Mouse (Mus musculus) brain, embryonic 14.5 days (tissue): ENCODE results near the gene Dqx1. TPM values are rescaled to one million over a fixed set of nuclear protein-coding genes. Genes with fewer than 3 reads are reported as not detected.

Source experiments
- DNase-seq: peaks from one replicate; pipeline ENCODE4 v3.0.0-alpha.2; 2011; ENCODE audit warnings: low read depth
- CTCF ChIP-seq: fragments of 200-500 bp; IDR thresholded peaks from 2 replicates; pipeline ENCODE4 v1.5.1; 2012; ENCODE audit warnings: inconsistent platforms, mild to moderate bottlenecking, moderate library complexity, borderline replicate concordance; ENCODE audit not compliant: insufficient read depth, insufficient read length; ENCODE audit errors: extremely low read depth
- POLR2A ChIP-seq: fragments of 200-500 bp; IDR thresholded peaks from 2 replicates; pipeline ENCODE4 v1.6.1; 2012; ENCODE audit warnings: mild to moderate bottlenecking, inconsistent platforms, borderline replicate concordance; ENCODE audit not compliant: poor library complexity, insufficient read depth, insufficient read length, severe bottlenecking; ENCODE audit errors: extremely low read depth
- polyA plus RNA-seq: library from polyadenylated mRNA; depleted of rRNA; stranded (reverse); fragments of >200 nt; gene quantifications from 2 replicates; pipeline ENCODE4 v1.2.3, GENCODE M21; 2012

Dqx1 gene
- polyA plus RNA-seq, 1 experiment = 1.0 TPM

- TF ChIP-seq POLR2A (no peak), CTCF (no peak)
- DNase-seq = no peak
Observed at GRCm38 (mm10) chr6:83043561-83043960, 14.1 kb upstream of the Dqx1 start.

DNA sequence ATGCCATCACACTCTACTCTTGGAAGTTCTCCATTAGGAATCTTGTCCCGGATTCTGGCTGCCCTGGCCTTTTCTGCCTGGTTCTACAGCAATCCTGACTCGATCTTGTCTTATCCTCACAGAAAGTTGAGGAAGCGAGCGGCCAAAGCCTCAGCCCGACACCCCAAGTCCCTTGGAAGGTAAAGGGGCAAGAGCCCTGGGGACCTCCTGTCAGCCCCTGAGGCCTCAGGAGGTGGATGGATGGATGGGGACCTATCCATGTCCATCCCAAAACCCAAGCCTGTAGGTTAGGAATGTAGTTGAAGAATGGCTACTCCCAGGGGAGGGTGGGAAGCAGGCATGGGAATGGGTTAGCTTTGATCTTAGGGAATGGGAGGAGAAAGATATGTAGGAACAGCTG lies 13.7 kb upstream of the Dqx1 start:
- DNase-seq = no peak
- TF ChIP-seq POLR2A (no peak), CTCF (no peak)

- no peak for TF ChIP-seq POLR2A
- no peak for TF ChIP-seq CTCF
- DNase-seq = no peak
Observed at GRCm38 (mm10) chr6:83044742-83045141, 12.9 kb upstream of the Dqx1 start.

DNA sequence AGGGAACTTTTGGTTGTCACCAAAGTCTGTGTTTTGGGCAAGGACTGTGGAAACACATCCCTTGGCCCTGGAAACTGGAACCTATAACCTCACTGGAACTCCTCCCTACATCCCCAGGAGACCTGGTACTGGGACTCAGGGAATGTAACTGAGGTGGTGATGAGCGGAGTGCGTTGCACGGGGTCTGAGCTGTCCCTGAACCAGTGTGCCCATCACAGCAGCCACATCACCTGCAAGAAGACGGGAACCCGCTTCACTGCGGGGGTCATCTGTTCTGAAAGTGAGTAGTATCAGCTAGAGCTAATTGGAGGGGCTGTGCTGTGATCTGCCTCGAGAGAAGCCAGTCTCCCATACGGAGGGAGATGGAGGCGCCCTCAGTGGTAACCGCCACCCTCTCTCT lies 8.3 kb upstream of the Dqx1 start:
- TF ChIP-seq CTCF (no peak), POLR2A (no peak)
- no peak for DNase-seq

GRCm38 (mm10) chr6:83053136-83053960 lies 4.3 kb upstream of the Dqx1 start:
- DNase-seq = peak; percentile 55
- no peak for TF ChIP-seq CTCF
- no peak for TF ChIP-seq POLR2A

DNA sequence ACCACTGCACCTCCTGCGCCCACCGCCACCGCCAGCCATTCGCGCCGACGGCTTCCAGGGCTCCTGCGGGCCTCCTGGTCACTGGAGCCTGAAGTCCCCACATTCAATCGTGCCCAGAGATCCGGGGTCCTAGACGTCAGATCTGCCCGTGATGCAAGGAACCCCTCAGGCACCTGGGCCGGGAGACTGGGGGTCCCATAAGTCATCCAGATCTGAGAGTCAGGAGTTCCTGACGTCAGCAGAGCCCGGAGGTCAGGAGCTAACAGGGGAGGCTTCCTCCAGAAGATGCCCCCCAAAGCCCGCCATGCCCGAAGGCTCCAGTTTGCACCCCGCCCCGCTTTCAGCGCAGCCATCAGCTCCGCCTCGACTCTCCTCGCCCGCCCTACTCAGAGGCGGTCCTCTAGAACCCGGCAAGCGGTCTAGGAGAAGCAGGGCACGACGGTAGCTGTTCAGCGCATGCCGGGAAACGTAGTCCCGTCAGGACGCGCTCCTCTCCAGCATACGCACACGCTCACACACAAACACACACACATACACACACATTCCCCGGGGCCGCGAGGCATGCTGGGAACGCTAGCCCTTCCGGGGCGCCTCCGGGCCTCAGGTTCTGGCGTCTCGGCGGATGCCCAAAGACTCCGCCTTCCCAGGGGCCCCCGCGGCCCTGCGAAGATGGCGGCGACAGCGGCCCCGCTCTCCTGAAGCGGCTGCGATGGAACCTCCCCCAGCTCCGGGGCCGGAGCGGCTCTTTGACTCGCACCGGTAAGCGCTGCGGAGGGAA lies 3.4 kb upstream of the Dqx1 start, which contains the start of gene Aup1:
Aup1 (plus strand) TSS at position 448 of the 778 bp plus-strand sequence.
- TF ChIP-seq CTCF = no peak
- TF ChIP-seq POLR2A = peak; percentile 60
- peak; percentile 100 for DNase-seq

DNA sequence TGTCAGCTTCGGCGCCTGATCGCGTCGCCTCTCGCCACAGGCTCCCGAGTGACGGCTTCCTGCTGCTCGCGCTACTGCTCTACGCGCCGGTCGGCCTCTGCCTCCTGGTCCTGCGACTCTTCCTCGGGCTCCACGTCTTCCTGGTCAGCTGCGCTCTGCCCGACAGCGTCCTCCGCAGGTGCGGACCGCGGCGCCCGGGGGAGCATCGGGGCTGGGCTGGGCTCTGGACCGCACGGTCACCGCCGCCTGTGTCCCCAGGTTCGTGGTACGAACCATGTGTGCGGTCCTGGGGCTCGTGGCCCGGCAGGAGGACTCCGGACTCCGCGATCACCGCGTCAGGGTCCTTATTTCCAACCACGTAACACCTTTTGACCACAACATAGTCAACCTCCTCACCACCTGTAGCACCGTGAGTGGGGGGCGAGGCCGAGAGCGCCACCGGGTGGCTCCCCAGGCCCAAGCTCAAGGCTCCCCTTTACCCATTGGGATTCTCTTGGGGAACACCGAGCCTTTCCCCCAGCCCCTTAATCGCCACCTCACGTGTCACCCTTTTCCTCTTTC lies 2.7 kb upstream of the Dqx1 start, which contains the start of gene Htra2:
Htra2 (minus strand) TSS at position 403 of the 561 bp plus-strand sequence.
- DNase-seq = peak; percentile 40
- TF ChIP-seq CTCF = peak; percentile 30; the same call in 1 of the 2 replicates
- TF ChIP-seq POLR2A = no peak

- DNase-seq = no peak
- TF ChIP-seq CTCF (no peak), POLR2A (no peak)
Observed at GRCm38 (mm10) chr6:83058725-83059124, 1.1 kb downstream of the Dqx1 start.

DNA sequence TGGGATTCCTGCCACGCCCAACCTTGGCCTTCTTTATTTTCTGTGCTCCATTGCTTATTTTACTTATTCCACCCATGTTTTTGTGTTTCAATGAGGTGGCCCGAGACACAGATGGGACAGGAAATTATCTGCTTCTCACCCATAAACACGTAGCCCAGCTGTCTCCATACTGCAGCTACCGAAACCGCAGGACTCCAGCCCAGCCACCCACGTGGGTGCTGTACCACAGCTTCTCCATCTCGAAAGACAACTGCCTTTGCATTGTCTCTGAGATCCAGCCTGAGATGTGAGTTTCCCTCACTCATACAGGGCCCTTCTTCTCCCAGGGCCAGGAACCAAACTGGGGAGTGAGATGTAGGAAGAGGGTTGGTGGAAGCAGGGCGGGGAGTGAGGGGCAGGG lies 8.4 kb downstream of the Dqx1 start:
- no peak for DNase-seq
- TF ChIP-seq POLR2A = no peak
- no peak for TF ChIP-seq CTCF

DNA sequence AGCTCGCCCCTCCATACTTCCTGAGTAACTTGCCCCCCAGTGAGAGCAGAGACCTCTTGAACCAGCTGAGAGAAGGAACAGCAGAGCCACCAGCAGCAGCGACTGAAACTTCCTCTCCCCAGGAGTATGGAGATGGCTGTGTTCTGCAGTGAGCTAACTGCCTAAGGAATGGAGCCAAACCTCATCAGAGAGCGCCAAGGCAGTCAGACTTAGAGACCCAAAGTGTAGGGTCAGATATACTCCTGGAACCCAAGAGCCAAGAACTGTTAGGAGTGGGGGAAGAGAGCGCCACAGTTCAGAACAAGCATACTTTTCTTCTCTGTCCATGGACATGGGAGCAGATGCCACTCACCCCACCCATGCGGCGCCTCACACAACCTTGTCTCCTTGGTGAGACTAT lies 8.8 kb downstream of the Dqx1 start:
- no peak for TF ChIP-seq POLR2A
- TF ChIP-seq CTCF = no peak
- no peak for DNase-seq

GRCm38 (mm10) chr6:83068221-83068620 lies 10.6 kb downstream of the Dqx1 start:
- DNase-seq = no peak
- no peak for TF ChIP-seq POLR2A
- no peak for TF ChIP-seq CTCF

DNA sequence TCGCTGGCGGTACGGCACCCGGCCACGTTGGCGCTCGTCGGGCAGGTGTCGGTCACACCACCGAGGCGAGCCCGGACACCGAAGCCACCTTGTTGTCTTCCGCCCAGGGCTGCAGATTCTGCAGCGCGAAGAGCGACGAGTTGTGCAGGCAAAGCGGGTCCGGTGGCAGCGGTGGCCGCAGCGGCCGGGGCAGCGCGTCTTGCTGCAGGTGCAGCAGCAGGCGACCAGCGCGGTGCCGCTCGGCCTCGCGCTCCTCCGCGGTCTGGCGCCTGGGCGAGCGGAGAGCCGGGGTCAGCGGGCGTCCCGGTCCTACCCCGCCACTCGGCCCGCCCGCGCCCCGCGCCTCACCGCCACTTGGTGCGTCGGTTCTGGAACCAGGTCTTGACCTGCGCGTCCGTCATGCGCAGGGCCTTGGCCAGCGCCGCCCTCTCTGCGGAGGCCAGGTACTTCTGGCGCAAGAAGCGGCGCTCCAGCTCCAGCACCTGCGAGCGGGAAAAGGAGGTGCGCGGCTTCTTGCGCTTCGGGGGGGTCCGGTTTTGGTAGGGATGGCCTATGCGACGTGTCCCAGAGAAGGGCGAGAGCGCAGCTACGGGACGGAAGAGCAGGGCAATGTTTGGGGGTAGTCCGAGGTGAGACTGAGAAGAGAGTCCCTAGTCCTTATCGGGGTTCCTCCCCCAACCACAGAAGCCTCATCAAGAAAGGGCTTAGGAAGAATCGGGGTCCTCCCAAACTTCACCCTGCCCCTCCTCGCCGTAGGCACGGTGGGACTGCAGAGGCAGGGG lies 11.3 kb downstream of the Dqx1 start:
- DNase-seq = no peak
- TF ChIP-seq CTCF (no peak), POLR2A (no peak)
